Mouse (Mus musculus) embryo, embryonic 9.5 days (tissue): Measurements from ENCODE around the gene Grik5.
A peak's percentile ranks its signal among the peaks of the same experiment; 100 is the strongest.

Source experiments
- DNase-seq: peaks from one replicate; pipeline ENCODE4 v3.0.0-alpha.2; 2017; ENCODE audit errors: extremely low spot score

The Grik5 gene

DNA sequence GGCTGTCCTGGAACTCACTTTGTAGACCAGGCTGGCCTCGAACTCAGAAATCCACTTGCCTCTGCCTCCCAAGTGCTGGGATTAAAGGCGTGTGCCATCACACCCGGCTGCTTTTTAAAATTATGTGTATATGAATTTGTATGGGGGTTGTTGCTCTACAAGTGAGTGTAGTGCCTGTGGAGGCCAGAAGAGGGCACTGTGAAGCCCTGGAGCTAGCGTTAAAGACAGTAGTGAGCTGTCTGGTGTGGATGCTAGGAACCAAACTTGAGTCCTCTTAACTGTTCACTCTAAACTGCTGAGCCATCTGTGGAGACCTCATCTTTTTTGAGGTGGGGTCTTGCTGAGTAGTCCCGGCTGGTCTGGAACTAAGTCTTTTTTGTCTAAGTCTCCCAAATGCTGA lies 86.3 kb downstream of the Grik5 start:
- DNase-seq: no peak

GRCm38 (mm10) chr7:24984307-24984706 lies 87.8 kb downstream of the Grik5 start:
- no peak for DNase-seq

DNA sequence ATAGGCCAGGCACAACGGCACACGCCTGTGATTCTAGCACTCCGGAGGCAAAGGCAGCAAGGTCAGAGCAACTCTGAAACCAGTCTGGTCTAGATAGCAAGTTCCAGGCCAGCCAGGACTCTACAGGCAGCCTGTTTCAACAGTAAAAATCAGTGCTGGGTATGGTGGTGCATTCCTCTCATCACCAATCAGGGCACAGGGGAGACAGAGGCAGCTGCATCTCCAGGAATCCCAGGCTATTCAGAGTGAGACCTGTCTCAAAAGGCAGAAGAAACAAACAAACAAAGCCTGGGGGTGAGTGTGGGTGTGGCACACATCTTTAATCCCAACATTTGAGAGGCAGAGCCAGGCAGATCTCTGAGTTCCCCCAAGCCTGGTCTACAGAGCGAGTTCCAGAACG lies 88.8 kb downstream of the Grik5 start:
- no peak for DNase-seq

GRCm38 (mm10) chr7:24980439-24980838 lies 91.7 kb downstream of the Grik5 start:
- no peak for DNase-seq

- no peak for DNase-seq
Measured at GRCm38 (mm10) chr7:24978781-24979180, 93.4 kb downstream of the Grik5 start.

- DNase-seq: peak; percentile 51
Measured at GRCm38 (mm10) chr7:24974893-24975595, 97.1 kb downstream of the Grik5 start.

DNA sequence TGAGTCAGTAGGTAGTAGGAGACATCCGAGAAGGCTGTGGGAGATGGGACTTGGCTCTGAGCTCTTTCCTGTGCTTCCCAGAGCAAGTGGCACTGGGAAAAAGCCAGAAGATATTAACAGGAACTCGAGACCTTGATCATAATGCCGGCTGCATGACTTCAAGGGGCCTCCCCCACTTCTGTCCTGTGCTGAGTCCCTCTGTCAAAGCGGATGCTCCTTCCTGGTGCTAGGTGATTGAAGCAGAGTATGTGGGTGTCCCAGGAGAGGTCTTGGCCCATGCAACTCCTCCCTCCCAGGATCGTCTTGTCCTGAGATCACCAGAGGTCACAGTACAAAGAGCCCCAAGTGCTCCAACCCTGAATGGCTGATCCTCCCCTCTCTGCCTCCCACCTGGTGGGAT lies 98.2 kb downstream of the Grik5 start:
- no peak for DNase-seq

DNA sequence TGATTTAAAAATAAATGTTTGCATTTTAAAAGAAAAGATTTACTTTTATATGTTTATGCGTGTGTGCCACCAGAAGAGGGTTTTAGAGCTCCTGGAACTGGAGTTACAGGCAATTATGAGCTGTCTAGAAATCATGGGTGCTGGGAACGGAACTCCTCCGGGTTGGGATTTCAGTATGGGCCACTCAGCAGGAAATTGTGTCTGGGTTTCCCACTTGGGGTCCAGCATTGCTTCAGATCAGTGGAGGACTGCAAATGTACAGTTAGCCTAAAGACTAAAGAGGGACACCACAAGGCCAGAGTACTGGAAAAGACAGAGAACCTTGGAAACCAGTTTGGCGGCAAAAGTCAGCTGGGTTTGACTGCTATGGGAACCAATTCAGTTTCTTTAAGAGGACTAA lies 98.9 kb downstream of the Grik5 start:
- no peak for DNase-seq

GRCm38 (mm10) chr7:24971972-24972893 lies 99.9 kb downstream of the Grik5 start, which contains the start of gene Rabac1:
Gene Rabac1, minus strand, starts transcription at chr7:24972754.
- peak; percentile 89 for DNase-seq

DNA sequence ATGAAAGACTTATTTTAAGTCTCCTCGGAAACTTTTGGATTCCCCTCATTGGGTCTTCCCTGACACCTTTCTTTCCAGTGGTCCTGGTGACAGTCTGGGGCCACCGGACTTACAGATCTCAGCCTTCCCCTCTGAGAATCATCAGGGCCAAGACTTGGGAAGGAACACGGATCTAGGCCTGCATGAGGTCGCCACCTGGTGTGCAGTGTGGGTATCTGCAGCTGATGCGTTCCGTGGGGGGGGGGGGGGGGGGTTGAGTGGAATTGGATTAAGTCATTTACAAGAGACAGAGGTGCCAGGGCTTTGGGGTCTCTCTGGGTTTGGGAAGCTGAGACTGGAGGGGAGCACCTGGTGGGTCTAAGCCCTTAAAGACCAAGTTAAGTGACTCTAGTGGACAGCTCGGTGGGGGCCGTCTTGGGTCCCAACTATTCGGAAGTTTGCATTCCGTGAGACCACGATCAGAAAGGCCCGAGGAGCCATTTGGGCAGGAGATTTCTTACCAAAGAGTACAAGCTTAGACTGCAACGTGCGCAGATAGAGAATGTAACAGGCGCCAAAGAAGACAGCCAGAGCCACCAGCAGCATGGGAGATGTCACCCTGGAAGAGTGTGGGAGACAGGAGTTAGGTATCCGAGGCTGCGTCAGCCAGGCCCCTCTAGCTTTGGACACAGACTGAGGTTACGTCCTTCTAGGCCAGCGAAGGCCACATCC lies 100.7 kb downstream of the Grik5 start:
- peak; percentile 70 for DNase-seq

GRCm38 (mm10) chr7:24970341-24970740 lies 101.8 kb downstream of the Grik5 start:
- no peak for DNase-seq

GRCm38 (mm10) chr7:24969805-24970204 lies 102.3 kb downstream of the Grik5 start:
- no peak for DNase-seq

DNA sequence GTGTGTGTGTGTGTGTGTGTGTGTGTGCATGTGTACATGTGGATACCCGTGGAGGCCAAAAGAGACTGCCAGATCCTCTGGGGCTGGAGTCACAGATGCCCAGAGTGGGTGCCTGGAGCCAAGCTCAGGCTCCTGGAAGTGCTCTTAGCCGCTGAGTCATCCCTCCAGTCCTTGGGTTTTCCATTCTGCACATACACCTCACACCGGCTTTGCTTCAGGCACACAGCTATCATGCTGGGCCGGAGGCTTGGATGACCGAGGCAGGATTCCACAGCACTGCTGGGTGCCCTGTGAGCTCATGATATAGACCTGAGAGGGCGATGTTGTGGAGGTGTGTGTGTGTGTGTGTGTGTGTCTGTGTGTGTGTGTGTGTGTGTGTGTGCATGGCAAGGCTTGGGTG lies 103.7 kb downstream of the Grik5 start:
- no peak for DNase-seq

DNA sequence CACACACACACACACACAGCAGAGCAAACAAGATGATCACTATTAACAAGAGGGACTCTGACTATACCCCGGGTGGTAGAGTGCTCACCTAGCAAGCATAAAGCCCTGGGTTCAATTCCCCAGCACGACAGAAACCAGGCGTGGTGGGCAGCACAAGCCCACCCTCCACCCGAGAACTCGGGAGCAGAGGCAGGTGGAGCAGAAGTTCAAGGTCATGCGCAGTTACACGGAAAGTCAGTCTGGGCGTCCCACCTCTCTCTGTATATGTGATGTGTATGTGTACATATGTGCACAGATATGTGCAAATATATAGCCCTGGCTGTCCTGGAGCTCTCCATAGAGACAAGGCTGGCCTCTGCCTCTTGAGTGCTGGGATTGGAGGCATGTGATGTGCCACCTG lies 104.2 kb downstream of the Grik5 start:
- no peak for DNase-seq

DNA sequence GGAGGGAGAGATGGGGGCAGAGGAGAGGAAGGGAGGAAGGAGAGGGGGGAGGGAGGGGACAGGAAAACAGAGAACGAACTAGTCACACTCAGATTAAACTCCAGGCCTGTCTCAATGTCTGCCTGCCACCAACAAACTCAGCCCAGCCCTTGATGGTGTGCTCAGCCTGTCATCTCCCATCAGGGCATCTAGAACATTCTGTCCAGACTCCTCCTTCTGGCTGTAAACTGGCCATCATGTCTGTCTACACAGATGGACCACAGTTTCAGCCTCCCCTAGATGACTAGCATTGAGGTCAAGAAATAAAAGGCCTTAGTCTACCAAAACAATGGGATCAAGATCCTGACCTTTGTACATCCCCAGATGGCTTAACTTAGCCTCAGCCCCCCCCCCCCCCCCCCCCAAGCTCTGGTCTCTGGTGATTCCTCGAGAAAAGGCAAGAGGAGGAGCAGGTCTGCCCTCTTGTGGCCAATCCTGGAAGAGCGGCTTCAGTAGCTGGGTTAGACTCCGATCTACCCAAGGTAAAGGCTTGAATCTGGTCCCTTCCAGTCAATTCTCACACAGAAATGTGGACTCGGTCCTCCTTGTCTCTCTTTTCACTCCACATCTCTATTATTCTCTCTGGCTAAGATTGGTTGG lies 107.1 kb downstream of the Grik5 start:
- DNase-seq: peak; percentile 83

GRCm38 (mm10) chr7:24964288-24964687 lies 107.9 kb downstream of the Grik5 start:
- no peak for DNase-seq
